Mouse (Mus musculus) retina, embryonic 14.5 days (tissue): ENCODE measurements around the gene Nosip.
A peak's percentile ranks its signal among the peaks of the same experiment; 100 is the strongest.

Experiments used
- DNase-seq: peaks from one replicate; pipeline ENCODE4 v3.0.0-alpha.2; 2015; ENCODE audit warnings: low spot score

The Nosip gene

DNA sequence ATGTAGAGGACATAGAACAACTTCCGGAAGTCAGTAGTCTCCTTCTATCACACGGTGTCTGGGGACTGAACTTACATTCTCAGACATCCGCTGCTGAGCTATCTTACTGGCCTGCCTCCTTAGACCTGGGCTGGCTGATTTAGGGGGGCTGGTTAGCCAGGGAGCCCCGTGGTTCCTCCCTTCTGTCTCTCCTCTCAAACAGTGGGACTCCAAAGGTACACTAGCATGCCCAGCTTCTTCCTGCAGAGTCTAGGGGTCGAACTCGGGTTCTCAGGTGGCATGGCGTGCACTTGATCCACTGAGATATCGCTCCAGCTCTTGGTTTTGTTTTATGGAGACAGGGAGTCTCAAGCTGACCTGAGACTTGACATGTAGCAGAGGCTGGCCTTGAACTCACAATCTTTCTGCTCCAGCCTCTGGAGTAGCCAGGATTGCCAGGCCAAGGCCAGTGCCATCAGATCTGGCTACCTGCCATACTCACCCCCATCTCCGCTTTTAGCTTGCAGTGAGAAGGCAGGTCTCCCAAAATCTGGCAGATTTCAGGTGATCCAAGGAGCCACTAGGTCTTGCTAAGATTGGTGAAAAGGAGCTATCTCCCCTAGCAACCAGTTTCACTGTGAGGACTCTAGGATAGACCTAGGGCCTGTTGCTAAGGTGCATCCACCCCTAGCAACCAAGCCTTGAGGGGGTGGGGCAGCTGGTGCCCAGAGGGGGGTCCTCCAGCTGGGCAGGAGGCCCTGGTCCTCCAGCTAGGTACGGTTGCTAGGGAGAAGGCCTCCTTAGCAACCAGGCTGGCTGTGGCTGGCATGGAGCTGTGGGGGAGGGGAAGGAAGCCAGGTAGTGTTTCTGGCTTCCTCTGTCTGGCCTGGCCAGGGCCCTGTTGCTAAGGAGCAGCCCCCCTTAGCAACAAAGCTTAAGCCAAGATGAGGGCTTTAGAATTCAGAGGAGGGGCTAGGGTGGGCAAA lies 3.3 kb upstream of the Nosip start:
- DNase-seq = peak; percentile 33

DNA sequence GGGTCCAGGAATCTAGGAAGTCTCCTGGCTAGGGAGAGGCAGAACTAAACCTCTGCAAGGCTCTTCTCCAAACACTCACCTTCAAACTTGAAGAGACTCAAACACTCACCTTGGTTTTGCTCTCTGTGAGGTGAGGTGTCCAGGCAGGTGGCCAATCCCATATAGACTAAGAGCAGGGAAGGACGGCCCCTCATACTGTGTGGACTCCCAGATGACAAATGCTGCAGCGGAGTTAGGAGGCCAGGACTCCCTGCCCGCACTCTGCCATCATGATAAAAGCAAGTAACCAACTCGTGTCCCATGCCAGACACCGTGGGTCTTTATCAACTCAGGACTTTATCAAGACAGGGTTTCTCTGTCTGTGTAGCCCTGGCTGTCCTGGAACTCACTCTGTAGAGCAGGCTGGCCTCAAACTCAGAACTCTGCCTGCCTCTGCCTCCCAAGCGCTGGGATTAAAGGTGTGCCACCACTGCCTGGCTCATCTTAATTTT lies 1.6 kb upstream of the Nosip start:
- no peak for DNase-seq

DNA sequence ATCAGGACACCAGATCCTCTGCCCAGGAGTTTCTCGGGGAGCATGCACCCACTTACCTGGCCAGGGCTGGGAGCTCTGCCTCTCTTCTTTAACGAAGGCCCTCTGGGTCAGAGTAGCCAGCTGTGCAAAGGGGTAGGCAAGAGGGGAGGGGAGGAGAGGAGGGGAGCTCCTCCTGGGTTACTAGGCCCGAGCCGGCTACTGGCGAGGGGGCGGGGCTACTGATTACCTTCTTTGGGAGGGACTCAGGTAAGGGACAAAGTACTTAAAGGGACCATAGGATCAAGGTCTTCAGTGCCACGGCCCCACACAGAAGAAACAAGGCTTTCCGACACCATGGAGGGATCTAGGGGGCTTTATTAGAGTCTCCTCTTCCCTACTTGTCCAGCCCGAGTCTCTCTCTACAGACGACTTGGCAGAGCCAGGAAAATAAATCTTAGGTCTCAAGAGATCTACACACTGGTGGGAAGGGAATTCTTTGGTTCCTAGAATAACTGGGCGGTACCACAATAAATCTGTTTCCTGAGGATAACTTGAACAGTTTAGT lies 625 bp upstream of the Nosip start:
- DNase-seq = no peak

DNA sequence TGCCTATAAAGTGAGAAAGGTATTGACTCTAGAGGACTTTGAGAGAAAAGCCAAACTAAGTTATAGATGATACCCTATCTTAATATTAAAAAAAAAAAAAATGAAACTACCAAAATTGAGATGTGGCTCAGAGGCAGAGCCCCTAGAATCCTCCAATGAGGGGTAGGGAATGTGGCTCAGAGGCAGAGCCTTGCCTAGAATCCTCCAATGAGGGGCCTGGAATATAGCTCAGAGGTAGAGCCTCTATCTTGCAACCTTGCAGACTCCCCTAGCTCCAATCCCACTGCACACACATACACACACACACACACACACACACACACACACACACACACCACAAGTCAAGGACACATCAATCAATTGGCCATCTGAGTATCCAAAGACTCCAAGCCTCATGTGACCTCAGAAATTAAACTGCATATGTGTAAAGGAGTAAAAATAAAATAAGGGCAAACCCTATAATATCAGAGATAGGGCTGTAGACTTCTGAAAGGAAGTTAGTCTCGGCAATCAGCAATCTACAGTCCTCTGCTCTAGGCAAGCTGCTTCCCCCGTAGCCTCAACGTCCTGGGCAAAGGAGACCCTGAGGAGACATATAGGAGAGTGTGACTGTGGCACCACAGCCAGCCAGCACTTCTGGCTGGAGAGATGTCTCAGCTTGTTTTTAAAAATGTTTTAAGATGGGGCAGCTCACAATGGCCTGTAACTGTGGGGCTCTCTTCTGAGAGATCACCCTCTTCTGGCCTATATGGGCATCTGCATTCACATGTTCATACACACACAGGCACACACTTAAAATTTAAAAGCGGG lies 5.2 kb downstream of the Nosip start:
- DNase-seq = no peak

DNA sequence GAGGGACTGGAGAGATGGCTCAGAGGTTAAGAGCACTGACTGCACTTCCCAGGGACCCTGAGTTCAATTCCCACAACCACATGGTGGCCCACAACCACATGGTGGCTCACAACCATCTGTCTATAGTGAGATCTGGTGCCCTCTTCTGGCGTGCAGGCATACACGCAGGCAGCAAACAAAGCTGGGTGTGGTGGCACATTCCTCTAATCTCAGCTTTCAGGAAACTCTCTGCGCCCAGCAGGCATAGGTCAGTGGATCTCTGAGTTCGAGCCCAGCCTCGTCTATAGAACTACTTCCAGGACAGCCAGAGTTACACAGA lies 5.7 kb downstream of the Nosip start:
- DNase-seq = peak; percentile 60

DNA sequence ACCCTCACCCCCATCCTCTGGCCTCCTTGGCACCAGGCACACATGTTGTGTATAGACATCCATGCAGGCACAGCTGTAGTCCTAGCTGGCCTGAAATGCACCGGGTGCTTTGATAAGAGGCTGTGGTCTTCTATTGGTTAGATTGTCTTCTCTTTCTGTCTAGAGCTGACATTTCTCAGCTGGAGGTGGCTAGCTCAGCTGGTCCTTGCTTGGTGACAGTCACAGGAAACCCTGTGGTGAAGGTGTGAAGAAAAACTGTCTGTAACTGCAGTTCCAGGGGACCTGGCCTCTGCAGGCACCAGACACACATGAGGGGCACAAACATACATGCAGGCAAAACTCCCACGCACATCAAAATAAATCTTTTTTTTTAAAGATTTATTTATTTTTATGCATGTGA lies 7.4 kb downstream of the Nosip start:
- DNase-seq = no peak

DNA sequence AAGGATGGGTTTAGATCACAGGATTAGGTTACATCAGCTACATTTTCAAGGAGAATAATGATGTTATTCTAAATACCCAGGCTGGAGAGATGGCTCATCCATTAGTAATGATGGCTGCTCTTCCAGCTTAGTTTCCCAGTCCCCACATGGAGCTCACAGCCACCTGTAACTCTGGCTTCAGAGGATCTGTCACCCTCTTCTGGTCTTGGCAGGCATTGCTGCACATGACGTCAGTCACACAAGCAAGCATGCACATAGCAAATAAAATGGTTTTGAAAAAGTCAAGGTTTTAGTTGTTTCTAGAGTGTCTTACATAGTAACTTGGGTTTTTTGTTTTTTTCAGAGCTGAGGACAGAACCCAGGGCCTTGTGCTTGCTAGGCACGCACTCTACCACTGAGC lies 10.0 kb downstream of the Nosip start:
- DNase-seq = no peak

DNA sequence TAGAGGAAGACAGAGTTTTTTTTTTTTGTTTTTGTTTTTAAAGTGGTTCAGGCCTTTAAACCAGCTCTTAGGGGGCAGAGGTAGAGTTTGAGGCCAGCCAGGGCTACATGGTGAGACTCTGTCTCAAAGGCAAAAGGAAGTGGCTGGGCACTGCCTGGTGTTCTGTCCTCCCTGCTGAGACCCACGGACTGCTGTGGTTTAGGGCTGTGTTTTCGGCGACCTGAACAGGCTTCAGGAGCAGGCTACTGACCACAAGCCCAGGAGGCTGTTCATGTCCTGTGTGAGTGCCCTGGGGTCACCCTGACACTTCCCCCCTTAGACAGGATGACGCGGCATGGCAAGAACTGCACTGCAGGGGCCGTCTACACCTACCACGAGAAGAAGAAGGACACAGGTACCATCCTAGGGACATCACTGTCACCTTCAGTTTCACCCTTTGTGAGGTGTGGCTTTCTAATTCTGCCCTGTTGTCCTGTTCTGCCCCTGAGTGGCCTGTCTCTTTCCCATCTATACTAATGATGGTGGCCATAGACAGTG lies 11.0 kb downstream of the Nosip start:
- no peak for DNase-seq

DNA sequence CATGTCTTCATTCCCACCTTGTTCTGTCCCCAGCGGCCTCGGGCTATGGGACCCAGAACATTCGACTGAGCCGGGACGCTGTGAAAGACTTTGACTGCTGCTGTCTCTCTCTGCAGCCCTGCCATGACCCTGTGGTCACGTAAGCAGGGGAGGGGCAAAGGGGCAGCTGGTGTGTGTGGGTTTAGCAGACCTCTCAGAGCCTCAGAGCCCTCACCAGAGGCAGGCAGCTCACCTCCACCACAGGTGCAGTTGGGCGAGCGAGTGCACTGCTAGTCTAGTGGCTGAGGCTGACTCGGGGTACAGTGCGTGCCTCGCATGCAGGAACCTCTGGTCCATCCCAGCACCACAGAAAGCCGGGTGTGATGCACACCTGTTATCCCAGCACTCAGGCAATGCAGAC lies 11.7 kb downstream of the Nosip start:
- no peak for DNase-seq

DNA sequence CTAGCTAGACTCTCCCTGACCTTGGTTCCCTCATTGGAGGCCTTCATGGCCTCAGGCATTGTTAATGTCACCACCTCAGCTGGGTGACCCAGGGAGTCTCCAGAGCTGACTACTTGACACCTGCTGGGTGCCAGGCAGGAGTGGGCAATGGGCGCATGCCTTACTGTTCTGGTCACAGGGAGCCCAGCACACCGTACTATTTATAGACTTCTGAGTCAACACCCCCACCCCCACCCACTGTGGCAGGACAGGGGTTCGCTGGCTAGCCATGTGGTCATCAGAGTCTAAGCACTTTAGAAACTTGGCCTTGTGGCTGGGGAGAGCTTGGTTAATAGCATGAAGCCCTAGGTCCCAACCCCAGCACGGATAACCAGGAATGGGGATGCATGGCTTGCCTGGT lies 13.2 kb downstream of the Nosip start:
- DNase-seq = no peak

DNA sequence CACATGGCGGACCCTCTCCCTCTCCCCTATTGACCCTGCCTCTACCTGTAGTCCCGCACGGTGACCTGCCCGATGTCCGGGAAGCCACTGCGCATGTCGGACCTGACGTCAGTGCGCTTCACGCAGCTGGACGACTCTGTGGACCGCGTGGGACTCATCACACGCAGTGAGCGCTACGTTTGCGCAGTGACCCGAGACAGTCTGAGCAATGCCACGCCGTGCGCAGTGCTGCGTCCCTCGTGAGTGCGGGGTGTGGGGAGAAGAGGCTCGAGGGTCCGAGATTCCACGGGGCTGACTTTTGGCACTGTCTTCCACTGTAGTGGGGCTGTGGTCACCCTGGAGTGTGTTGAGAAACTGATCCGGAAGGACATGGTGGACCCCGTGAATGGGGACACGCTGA lies 14.3 kb downstream of the Nosip start:
- no peak for DNase-seq

DNA sequence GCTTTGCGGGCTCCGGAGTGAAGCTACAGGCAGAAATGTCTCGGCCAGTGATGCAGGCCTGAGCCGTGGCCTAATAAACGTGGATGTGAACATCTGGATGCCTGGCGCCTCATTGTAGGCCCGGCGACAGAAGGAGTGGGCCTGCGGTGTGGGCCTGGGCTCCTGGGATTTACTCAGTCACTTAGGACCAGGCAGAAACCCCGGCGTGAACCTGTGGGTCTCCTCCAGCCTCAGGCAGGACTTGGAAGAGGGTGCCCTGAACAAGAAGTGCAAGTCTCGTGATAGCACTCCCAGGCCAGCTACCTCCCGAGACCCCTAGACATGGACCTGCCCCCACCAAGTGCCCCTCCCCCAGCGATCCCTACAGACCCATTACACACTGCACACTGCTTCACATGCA lies 15.1 kb downstream of the Nosip start:
- DNase-seq = no peak

DNA sequence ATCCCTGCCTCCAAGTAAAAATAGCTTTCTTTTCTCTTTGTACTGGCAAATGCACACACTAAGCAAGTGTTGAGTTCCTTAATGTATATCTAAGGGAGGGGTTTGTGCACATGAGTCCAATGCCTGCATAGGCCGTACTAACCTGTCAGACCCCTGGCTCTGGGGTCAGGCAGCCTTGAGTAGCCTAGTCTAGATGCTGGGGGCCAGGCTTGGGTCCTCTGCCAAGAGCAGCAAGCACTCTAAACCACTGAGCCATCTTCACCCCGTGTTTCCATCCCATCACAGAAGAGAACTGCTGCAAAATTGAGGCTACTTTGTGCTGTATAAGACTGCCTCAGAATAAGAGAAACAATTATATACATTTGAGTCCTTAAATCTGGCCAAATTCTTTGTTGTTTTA lies 15.6 kb downstream of the Nosip start:
- no peak for DNase-seq

DNA sequence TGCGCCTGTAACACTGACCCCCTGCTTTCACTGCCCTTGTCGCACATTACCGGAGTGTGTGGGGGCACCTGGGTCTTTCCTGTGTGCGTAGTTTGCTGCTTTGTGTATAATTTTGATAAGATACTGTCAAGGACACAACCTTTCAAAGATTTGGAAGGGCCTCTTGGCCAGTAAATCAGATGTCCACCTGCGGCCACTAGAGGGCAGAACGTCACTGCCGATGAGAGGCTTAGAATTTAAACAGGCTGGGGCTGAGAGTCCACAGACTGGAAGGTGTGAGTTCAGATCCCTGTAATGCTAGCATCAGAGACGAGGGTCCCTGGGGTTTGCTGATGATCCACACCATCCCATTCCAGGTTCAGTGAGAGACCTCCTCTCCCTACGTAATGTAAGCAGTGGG lies 16.3 kb downstream of the Nosip start:
- DNase-seq = peak; percentile 80

DNA sequence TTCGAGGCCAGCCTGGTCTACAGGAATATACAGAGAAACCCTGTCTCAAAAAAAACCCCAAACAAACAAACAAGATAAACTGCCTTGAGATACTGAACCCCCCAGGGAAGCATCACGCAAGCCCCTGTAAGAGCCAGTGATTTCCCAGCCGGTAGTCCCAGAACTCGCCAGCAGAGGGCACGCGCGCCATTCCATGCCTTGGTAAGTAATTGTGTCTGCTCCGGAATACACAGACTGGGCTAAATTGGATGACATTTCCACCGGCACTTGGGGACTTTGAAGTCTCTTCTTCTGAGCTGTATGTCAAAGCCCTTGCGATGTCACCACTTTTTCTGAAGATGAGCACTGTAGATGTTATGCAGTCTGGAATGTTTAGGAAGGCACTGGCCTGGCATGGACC lies 17.6 kb downstream of the Nosip start:
- peak; percentile 97 for DNase-seq

DNA sequence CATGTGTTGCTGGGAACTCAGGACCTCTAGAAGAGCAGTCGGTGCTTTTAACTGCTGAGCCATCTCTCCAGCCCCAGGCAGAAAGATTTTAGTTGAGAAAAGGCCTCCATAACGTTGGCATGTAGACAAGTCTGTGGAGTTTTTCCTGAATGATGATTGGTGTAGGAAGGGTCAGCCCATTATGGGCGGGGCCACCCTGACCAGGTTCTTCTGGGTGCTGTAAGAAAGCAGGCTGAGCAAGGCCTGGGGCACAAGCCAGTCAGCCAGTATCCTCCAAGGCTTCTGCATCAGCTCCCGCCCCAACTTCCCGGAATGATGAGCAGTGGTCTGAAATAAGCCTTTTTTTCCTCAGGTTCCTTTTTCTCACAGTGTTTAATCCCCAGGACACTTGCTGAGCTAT lies 18.8 kb downstream of the Nosip start:
- DNase-seq = no peak

DNA sequence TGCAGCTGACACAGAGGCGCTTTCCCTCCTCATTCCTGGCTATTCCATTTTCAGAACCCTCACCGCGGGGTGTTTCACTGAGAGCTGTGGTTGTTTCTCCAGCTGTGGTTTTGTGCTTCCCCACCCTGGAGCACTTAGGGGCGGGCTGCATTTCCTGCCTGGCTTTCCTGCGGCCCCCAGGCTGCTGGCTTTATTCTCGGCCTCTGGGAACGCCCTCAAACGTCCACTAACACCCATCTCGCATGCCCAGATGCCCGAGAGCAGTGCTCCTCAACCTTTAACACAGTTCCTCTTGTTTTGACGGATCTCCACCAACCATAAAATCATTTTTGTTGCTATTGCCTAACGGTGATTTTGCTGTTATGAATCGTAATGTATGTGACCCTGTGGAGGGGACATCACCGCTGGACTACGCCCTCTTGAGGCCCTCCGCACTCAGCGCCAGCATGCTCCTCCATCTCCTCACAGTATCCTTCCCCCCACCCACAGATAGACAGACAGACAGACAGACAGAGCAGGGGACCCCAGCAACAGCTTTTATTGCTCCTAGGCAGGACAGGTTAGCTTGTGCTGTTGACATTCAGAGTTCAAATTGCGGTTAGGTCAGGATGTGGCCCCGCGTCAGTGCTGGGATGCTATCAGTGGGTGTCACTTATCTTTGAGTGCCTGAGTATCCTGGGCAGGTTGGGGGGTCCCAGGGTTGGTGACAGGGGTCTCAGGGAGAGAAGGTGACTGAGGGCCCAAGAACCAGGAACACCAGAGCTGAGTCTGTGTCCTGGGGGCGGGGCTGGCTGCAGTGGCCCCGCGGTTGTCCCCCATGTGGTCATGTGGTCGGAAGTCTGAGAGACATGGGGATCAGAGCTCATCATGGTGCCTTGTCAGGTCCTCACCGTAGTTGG lies 20.4 kb downstream of the Nosip start:
- no peak for DNase-seq

DNA sequence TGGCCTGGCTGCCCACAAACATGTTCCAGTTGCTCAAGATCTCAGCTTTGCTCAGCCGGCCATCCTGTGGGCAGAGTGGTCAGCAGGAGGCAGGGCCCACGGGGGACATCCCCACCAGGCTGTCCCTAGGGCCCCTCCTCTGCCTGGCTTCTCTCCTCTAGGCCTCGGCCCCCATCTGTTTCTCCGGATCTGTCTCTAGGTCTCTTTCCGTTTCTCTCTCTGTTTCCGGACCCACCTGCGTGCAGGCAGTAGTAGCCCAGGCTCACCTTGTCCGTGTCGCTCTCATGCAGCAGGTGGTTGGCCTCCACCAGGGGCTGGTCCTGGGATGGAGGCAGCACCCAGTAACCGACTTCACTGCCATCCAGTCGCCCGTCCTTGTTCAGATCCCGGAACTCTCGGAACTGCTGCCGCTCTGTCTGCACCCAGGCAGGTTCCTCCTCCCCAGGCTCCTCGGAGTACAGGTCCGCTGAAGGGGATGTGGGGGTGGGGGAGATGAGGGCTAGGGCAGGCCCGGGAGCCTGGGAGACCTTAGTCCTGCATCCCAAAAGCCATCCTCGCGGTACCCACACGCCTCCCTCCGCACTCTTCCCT lies 21.2 kb downstream of the Nosip start:
- DNase-seq = no peak

DNA sequence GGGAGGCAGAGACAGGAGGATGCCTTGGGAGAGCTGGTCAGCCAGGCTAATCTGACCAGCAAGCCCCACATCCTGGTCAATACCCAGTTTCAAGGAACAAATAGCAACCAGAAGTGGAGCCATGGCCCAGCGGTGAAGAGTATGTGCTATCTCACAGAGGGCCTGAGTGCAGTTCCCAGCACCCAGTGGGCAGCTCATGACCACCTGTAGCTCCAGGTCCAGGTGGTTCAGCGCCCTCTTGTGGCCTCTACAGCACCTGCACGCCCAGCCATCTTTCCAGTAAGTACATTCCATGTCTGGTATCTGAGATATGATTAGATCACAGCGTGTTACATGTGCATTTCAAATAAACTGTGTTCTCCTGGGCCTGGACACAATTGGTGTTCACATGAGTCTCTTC lies 23.9 kb downstream of the Nosip start:
- DNase-seq = no peak

DNA sequence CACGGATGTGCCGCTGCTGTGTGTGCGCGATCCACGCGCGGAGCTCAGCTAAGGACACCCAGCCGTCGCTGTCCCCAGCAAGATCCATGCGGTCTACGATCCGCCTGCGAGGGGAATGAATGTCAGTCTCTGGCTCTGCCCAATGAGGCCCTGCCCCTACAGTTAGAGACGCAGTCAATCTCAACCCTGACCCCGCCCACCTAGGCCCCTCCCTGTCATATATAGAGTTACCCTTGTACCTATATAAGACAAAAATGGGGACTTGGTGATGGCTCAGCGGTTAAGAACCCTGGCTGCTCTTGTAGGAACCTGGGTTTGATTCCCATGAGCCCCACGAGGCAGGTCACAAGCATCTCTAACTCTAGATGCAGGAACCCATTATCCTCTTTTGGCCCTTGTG lies 26.4 kb downstream of the Nosip start:
- DNase-seq = no peak

DNA sequence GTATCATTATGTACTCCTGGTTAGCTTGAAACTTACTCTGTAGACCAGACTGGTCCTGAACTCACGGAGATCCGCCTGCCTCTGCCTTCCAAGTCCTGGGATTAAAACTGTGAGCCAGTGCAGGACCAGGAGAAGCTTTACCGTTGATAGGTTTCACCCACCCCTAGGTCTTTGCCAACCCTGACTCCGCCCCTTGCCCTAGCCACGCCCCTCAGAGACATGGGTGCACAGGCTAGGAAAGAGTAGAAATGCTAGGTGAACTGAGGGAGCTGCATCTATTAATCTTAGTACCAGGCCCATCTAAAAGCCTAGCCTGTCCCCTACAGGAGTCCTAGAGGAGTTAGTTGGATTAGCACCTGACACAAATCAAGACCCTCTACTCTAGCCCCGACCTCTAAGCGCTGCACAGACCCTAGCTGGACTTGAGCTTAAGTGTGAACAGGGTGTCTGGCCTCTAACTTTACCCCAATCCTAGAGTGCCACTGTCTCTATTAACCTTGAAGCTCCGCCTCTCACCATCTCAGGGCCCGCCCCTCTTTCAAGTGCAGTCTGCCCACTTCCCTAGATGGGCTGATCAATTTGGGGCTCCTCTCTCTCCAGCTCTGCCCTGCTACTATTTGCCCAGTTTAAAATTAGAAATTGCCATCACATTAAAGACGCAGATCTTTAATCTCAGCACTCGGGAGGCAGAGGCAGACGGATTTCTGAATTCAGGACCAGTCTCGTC lies 28.2 kb downstream of the Nosip start:
- no peak for DNase-seq
